Mouse (Mus musculus) CH12.LX (cell line): ENCODE results near the gene Scgb1a1. TPM values are rescaled to one million over a fixed set of nuclear protein-coding genes. Genes with fewer than 3 reads are reported as not detected.

ENCODE experiments used
- DNase-seq: peaks from one replicate; pipeline ENCODE4 v3.0.0-alpha.2; 2013; ENCODE audit errors: extremely low read depth
- H3K27ac ChIP-seq: 2 replicates; pipeline ENCODE4 v1.5.1; 2012; ENCODE audit warnings: low read depth, mild to moderate bottlenecking, control low read depth, moderate library complexity; ENCODE audit not compliant: insufficient read depth
- H3K27me3 ChIP-seq: replicated peaks from 2 replicates; pipeline ENCODE3; 2012; ENCODE audit warnings: inconsistent platforms
- H3K36me3 ChIP-seq, 2 experiments: replicated peaks in 1 of 2; 2 replicates each; pipeline versions ENCODE3 to v1.6.1; 2012; ENCODE audit warnings: inconsistent platforms in 1 of 2, low read length in 1 of 2, mild to moderate bottlenecking in 1 of 2, mixed read lengths in 1 of 2, moderate library complexity in 1 of 2; ENCODE audit not compliant: control insufficient read depth in 1 of 2, insufficient read depth in 1 of 2
- H3K4me1 ChIP-seq, 2 experiments: 2 replicates each; pipeline ENCODE4 v1.6.1; 2012; ENCODE audit warnings: inconsistent platforms in 1 of 2, moderate library complexity in 1 of 2; ENCODE audit not compliant: insufficient read depth in 2 of 2, control insufficient read depth in 1 of 2
- H3K4me2 ChIP-seq: 2 replicates; pipeline ENCODE4 v1.6.1; 2012; ENCODE audit warnings: low read depth, mild to moderate bottlenecking, control low read depth; ENCODE audit not compliant: poor library complexity, insufficient read depth, severe bottlenecking
- H3K4me3 ChIP-seq, 3 experiments: fragments of 150-350 bp in 1 of 3; sonication (generic) in 1 of 3; replicated peaks in 1 of 3; 2 replicates each; pipeline versions ENCODE3 to v1.5.1; 2011 to 2012; ENCODE audit warnings: low read depth in 2 of 3, low read length in 2 of 3, mild to moderate bottlenecking in 2 of 3, moderate library complexity in 2 of 3, control low read depth in 1 of 3, improper control_type of control experiment in 1 of 3, inconsistent platforms in 1 of 3, mixed read lengths in 1 of 3; ENCODE audit not compliant: poor library complexity in 1 of 3
- H3K79me2 ChIP-seq: replicated peaks from 2 replicates; pipeline ENCODE4 v1.6.1; 2012; ENCODE audit warnings: mild to moderate bottlenecking, moderate library complexity; ENCODE audit not compliant: control insufficient read depth, poor library complexity, insufficient read depth, severe bottlenecking; ENCODE audit errors: extremely low read depth
- H3K9ac ChIP-seq: 2 replicates; pipeline ENCODE4 v1.6.1; 2012; ENCODE audit warnings: low read depth, mild to moderate bottlenecking, control low read depth, moderate library complexity; ENCODE audit not compliant: insufficient read depth
- H3K9me3 ChIP-seq: replicated peaks from 2 replicates; pipeline ENCODE3; 2012; ENCODE audit warnings: low read length, inconsistent platforms, mixed read lengths
- CHD1 ChIP-seq: IDR thresholded peaks from 2 replicates; pipeline ENCODE4 v1.6.1; 2012; ENCODE audit warnings: low read depth, low read length, improper control_type of control experiment, inconsistent platforms
- CHD2 ChIP-seq: IDR thresholded peaks from 2 replicates; pipeline ENCODE4 v1.6.1; 2011; ENCODE audit warnings: low read length, improper control_type of control experiment
- CTCF ChIP-seq, 2 experiments: IDR thresholded peaks in 1 of 2; conservative IDR thresholded peaks in 1 of 2; 2 replicates each; pipeline ENCODE4 v1.5.1; 2011 to 2012; ENCODE audit warnings: low read depth in 2 of 2, low read length in 2 of 2, improper control_type of control experiment in 1 of 2, inconsistent platforms in 1 of 2, mild to moderate bottlenecking in 1 of 2, moderate library complexity in 1 of 2
- EP300 ChIP-seq: IDR thresholded peaks from 2 replicates; pipeline ENCODE4 v1.6.1; 2011; ENCODE audit warnings: low read length, improper control_type of control experiment
- ETS1 ChIP-seq: conservative IDR thresholded peaks from 2 replicates; pipeline ENCODE4 v1.6.1; 2012; ENCODE audit warnings: low read depth, mild to moderate bottlenecking, inconsistent platforms, low read length, improper control_type of control experiment, moderate library complexity
- GABPA ChIP-seq: IDR thresholded peaks from 2 replicates; pipeline ENCODE4 v1.6.1; 2012; ENCODE audit warnings: low read depth, low read length, improper control_type of control experiment, inconsistent platforms; ENCODE audit not compliant: insufficient replicate concordance
- HCFC1 ChIP-seq: IDR thresholded peaks from 2 replicates; pipeline ENCODE4 v1.6.1; 2012; ENCODE audit warnings: low read depth, mild to moderate bottlenecking, inconsistent platforms, low read length, improper control_type of control experiment
- JUN ChIP-seq: IDR thresholded peaks from 2 replicates; pipeline ENCODE4 v1.6.1; 2011; ENCODE audit warnings: low read depth, mild to moderate bottlenecking, low read length, improper control_type of control experiment, moderate library complexity; ENCODE audit not compliant: insufficient read depth
- JUND ChIP-seq: conservative IDR thresholded peaks from 2 replicates; pipeline ENCODE4 v1.6.1; 2011; ENCODE audit warnings: low read depth, low read length, improper control_type of control experiment
- KAT2A ChIP-seq: IDR thresholded peaks from 2 replicates; pipeline ENCODE4 v1.6.1; 2012; ENCODE audit warnings: low read length, improper control_type of control experiment, inconsistent platforms; ENCODE audit not compliant: insufficient replicate concordance
- MAX ChIP-seq: IDR thresholded peaks from 2 replicates; pipeline ENCODE4 v1.6.1; 2011; ENCODE audit warnings: low read length, improper control_type of control experiment
- MAZ ChIP-seq: IDR thresholded peaks from 2 replicates; pipeline ENCODE4 v1.6.1; 2012; ENCODE audit warnings: low read depth, mild to moderate bottlenecking, inconsistent platforms, low read length, improper control_type of control experiment, moderate library complexity
- MEF2A ChIP-seq: IDR thresholded peaks from 2 replicates; pipeline ENCODE4 v1.6.1; 2014; ENCODE audit warnings: low read depth, mild to moderate bottlenecking, inconsistent platforms, low read length, improper control_type of control experiment, borderline replicate concordance
- MXI1 ChIP-seq: IDR thresholded peaks from 2 replicates; pipeline ENCODE4 v1.6.1; 2011; ENCODE audit warnings: mild to moderate bottlenecking, low read depth, low read length, improper control_type of control experiment
- MYC ChIP-seq: IDR thresholded peaks from 2 replicates; pipeline ENCODE4 v1.6.1; 2011; ENCODE audit warnings: low read depth, mild to moderate bottlenecking, improper control_type of control experiment, low read length
- NELFE ChIP-seq: IDR thresholded peaks from 2 replicates; pipeline ENCODE4 v1.6.1; 2011; ENCODE audit warnings: low read depth, low read length, improper control_type of control experiment
- PAX5 ChIP-seq: IDR thresholded peaks from 2 replicates; pipeline ENCODE4 v1.6.1; 2012; ENCODE audit warnings: low read length, inconsistent platforms, mixed read lengths
- POLR2AphosphoS2 ChIP-seq: IDR thresholded peaks from 2 replicates; pipeline ENCODE4 v1.6.1; 2011; ENCODE audit warnings: low read depth, low read length, improper control_type of control experiment
- RAD21 ChIP-seq: IDR thresholded peaks from 2 replicates; pipeline ENCODE4 v1.6.1; 2011; ENCODE audit warnings: low read depth, mild to moderate bottlenecking, low read length, improper control_type of control experiment, moderate library complexity
- RCOR1 ChIP-seq: conservative IDR thresholded peaks from 2 replicates; pipeline ENCODE4 v1.6.1; 2012; ENCODE audit warnings: low read depth, mild to moderate bottlenecking, inconsistent platforms, low read length, improper control_type of control experiment
- SIN3A ChIP-seq: IDR thresholded peaks from 2 replicates; pipeline ENCODE4 v1.6.1; 2012; ENCODE audit warnings: low read length, improper control_type of control experiment, inconsistent platforms
- SMC3 ChIP-seq: IDR thresholded peaks from 2 replicates; pipeline ENCODE4 v1.6.1; 2011; ENCODE audit warnings: low read depth, low read length, improper control_type of control experiment
- TBP ChIP-seq: conservative IDR thresholded peaks from 2 replicates; pipeline ENCODE4 v1.6.1; 2011; ENCODE audit warnings: low read depth, low read length, improper control_type of control experiment
- TCF12 ChIP-seq: IDR thresholded peaks from 2 replicates; pipeline ENCODE4 v1.6.1; 2014; ENCODE audit warnings: low read depth, mild to moderate bottlenecking, inconsistent platforms, low read length, improper control_type of control experiment
- UBTF ChIP-seq: IDR thresholded peaks from 2 replicates; pipeline ENCODE4 v1.6.1; 2012; ENCODE audit warnings: low read depth, mild to moderate bottlenecking, inconsistent platforms, low read length, improper control_type of control experiment, moderate library complexity
- USF1 ChIP-seq: IDR thresholded peaks from 2 replicates; pipeline ENCODE4 v1.6.1; 2014; ENCODE audit warnings: low read depth, mild to moderate bottlenecking, inconsistent platforms, low read length, improper control_type of control experiment
- USF2 ChIP-seq: conservative IDR thresholded peaks from 2 replicates; pipeline ENCODE4 v1.6.1; 2011; ENCODE audit warnings: low read depth, low read length, improper control_type of control experiment
- ZMIZ1 ChIP-seq: IDR thresholded peaks from 2 replicates; pipeline ENCODE4 v1.6.1; 2012; ENCODE audit warnings: low read depth, mild to moderate bottlenecking, inconsistent platforms, low read length, improper control_type of control experiment
- ZNF384 ChIP-seq: IDR thresholded peaks from 2 replicates; pipeline ENCODE4 v1.6.1; 2012; ENCODE audit warnings: low read depth, low read length, improper control_type of control experiment, inconsistent platforms
- dilution Hi-C: fragments of 300-500 bp; cut with MboI; formaldehyde crosslinking; loops from 2 replicates; pipeline ENCODE4 v1.14.3; 2020; ENCODE audit warnings: low sequenced_read_pairs; ENCODE audit not compliant: extremely low pct_unique_long_range_greater_than_20kb, extremely low pct_ligation_motif_present
- in situ Hi-C: fragments of 300-500 bp; cut with MboI; formaldehyde crosslinking; loops from 3 replicates; pipeline ENCODE4 v1.14.3; 2019; ENCODE audit warnings: low sequenced_read_pairs, low pct_ligation_motif_present, low pct_unique_long_range_greater_than_20kb, mixed read lengths
- polyA plus RNA-seq: library from polyadenylated mRNA; unstranded; fragments of >175 nt; gene quantifications from 2 replicates; pipeline ENCODE4 v1.2.1, GENCODE M21; 2012; ENCODE audit warnings: low read depth; ENCODE audit not compliant: insufficient read length
- total RNA-seq, 2 experiments: library from RNA; depleted of rRNA; stranded (reverse); fragments of 300-350 nt in 1 of 2; fragments of >200 nt in 1 of 2; gene quantifications; 2 replicates each; pipeline ENCODE4 v1.2.3; 2012 to 2014

Scgb1a1 gene
- total and polyA plus RNA-seq, 3 experiments = not detected

DNA sequence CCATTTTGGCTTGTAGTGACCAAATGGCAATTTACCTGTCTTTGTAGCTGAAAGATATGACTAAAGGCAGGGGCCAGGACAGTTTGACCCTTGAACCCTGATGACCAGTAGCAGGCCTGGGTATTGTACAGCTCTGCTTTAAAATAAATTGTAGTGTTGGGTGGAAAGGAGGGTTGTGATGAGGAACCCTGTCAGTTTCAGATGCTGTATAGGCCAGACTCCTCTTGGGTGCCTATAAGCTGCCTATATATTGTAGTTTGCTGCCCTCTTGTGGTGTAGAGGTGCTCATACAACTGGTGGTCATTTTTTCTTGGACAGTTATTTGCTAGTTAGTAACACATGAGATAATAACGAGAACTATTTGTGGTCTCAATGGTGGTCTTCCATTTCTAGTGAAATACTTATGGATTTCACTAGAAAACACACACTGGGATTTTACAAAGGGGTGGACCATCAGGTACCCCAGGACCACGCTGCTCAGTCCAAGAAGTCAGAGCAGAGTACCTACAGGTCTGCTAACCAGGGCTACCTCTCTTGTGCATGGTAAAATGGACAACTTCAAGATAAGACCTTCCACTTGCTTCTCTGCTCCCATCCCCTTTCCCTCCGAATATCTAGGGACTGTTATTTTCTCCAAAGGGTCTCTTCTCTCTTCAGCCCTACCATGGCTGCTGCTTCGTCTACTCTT, 22.6 kb upstream of the Scgb1a1 start (continued):
- TF ChIP-seq ETS1 (no peak), UBTF (no peak), TCF12 (no peak), JUND (peak; percentile 58), NELFE (0 out of 2 replicates have a peak, but pooled peaks have one; percentile 31), MEF2A (no peak), RAD21 (no peak; the same call in none of the 2 replicates), CTCF (conservative IDR thresholded peaks at IDR 0.05 in 1 of 2, IDR thresholded peaks at IDR 0.05 in 1 of 2; ENCODE audit: low read depth in 2 of 2, low read length in 2 of 2) (peak; percentile 79 to 98), MAX (no peak), POLR2AphosphoS2 (no peak), HCFC1 (no peak), MAZ (no peak), TBP (no peak), CHD1 (no peak), USF2 (no peak), GABPA (no peak), CHD2 (no peak), SMC3 (peak; percentile 95), SIN3A (peak; percentile 73; the same call in 1 of the 2 replicates), MYC (no peak; the same call in 1 of the 2 replicates)

- peaks cover 10 to 20% of the 10 kb centered on the region in 2 experiments for H3K36me3 ChIP-seq
- no peaks in the 10 kb centered on the region for H3K9me3 ChIP-seq
- H3K27ac ChIP-seq = no peak overlapping the region
- TF ChIP-seq MEF2A (no peak), RCOR1 (no peak), MAX (no peak), MXI1 (no peak), ETS1 (no peak), TCF12 (no peak), SMC3 (peak; percentile 67), PAX5 (no peak), JUN (no peak), EP300 (no peak), ZNF384 (peak; percentile 83), ZMIZ1 (no peak), TBP (no peak), USF1 (no peak), KAT2A (no peak), CTCF (conservative IDR thresholded peaks at IDR 0.05 in 1 of 2, IDR thresholded peaks at IDR 0.05 in 1 of 2; ENCODE audit: low read depth in 2 of 2, low read length in 2 of 2) (peak in 1 of 2 experiments; percentile 55; a peak in 2 of 4 replicates), RAD21 (peak; percentile 62), MAZ (no peak)
- no peaks in the 10 kb centered on the region for H3K79me2 ChIP-seq
- H3K4me3 ChIP-seq = no peak overlapping the region
- in situ Hi-C loops = loop anchor here (25.0 kb wide), 1 partner anchor 371 kb away; the partner anchor contains the start of genes 1700092M07Rik, Stx5a and Wdr74
- no peaks in the 10 kb centered on the region for H3K27me3 ChIP-seq
- H3K4me1 ChIP-seq = peaks cover 6 to 38% of the 10 kb centered on the region in 2 experiments; a peak in 3 of 4 replicates
- dilution Hi-C loops = no loop called here
- H3K9ac ChIP-seq = no peak overlapping the region
- H3K4me2 ChIP-seq = no peak overlapping the region
- DNase-seq = no peak
Measured at GRCm38 (mm10) chr19:9108536-9108935, 20.8 kb upstream of the Scgb1a1 start.
